Mouse (Mus musculus) spleen, postnatal 4 days (tissue): Measurements from ENCODE around the gene Gm49340.
"Not testable (repeated sequence)": the region's sequence is repeated elsewhere in the genome, so short reads cannot be mapped to it uniquely, and the experiment has no call there.

ENCODE experiments used
- DNase-seq, 2 experiments: peaks; one replicate each; pipeline ENCODE4 v3.0.0; 2022; ENCODE audit warnings: low spot score in 2 of 2

Gm49340 gene

GRCm38 (mm10) chr11:73329442-73329841 lies at the start of gene Gm49340, which contains the start of the genes Aspa and Spata22:
Gene Gm49340 (plus strand): TSS chr11:73329741.
Gene Aspa (minus strand): TSS chr11:73329596.
Gene Spata22 (plus strand): TSS chr11:73329741.
- DNase-seq: no peak

GRCm38 (mm10) chr11:73280710-73281109 lies 48.8 kb upstream of the Gm49340 start:
- no peak for DNase-seq

DNA sequence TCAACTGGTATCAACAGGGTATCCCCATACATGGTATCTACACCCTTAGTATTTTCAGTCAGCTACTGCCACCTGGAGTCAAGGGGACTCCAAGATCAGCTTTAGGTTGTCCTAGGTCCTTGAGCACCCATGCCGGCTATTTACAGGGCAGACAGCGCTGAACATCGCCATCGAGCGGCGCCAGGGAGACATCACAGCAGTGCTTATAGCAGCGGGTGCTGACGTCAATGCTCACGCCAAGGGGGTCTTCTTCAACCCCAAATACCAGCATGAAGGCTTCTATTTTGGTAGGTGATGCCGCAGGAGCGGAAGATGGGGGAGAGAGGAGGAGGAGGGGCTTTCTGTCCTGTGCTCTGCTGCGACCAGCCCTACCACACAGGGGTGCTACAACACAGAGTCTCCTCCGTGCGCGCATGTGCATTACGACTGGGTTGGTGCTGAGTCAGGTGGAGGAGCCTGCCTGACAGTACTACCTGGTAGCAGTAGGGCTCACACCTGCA lies 48.0 kb upstream of the Gm49340 start:
- no peak for DNase-seq

- no peak for DNase-seq
These were observed 46.2 kb upstream of the Gm49340 start for GRCm38 (mm10) chr11:73283369-73283768.

DNA sequence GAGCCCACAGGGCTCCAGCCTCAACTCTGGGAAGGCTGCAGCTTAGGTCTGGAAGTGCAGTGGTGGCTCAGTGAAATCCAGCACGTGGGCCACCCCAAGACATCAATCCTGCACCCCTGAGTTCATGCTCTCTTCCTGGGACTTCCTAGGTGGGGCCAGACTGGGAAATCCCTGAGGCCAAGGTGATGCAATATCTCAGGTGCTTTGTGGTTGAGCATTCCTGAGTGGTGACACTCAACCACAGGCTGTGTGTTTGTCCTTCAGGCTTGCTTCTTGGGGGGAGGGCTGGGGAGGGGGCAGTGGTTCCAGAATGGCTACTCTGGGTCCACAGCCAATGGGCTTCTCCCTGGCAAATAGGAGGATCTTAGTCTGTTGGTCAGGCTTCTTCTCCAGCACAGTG lies 45.6 kb upstream of the Gm49340 start:
- DNase-seq: no peak

- no peak for DNase-seq
These were observed 45.2 kb upstream of the Gm49340 start for GRCm38 (mm10) chr11:73284351-73284750.

DNA sequence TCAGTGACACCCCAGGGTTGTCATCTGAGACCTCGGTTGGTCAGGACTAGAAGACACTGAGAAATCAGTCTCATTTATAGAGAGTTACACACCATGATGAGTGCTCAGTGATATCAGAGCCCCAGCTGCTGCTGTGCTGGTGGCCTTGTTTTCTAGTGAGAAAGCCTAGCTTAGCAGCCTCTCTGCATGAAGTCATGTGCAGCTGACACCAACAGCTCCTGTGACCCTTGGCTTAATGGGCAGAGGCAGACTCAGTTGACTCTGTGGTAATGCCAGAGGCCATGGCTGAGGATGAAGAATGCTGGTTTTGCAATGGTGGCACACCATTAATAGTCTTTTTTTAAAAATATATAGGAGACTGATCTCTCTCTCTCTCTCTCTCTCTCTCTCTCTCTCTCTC lies 39.9 kb upstream of the Gm49340 start:
- DNase-seq: no peak

GRCm38 (mm10) chr11:73303123-73303522 lies 26.4 kb upstream of the Gm49340 start:
- DNase-seq: no peak

DNA sequence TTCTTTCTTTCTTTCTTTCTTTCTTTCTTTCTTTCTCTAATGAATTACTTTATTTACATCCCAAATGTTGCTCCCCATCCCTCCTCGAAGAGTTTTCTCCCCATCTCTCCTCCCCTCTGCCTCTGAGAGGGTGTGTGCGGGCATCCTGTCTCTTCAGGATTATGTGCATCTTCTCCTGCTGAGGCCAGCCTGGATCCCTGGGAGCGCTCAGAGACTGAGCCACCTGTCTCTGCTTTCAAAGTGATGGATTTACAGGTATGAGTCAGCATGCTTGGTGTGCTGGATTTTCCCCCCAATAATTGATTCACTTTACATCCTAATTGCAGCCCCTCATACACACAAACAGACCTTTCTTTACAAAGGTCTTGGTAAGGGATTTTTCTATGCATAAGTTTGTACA lies 13.6 kb upstream of the Gm49340 start:
- DNase-seq: no peak

DNA sequence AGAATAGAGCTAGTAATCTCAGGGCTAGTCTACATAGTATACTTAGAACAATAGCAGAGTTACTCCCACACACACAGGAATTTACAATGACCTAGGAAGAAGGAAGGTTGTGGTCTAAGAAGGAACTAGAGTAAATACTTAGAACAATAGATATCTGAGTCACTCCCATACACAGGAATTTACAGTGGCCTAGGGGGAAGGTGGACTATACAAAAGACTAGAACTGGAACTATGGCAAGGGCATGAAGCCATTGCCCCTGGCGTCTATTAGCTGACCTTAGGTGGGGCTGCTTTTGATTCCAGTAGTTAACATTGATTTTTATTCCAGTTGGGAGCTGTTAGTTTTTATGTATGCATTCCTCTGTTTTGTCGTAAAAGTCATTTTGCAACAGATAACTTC lies 11.0 kb upstream of the Gm49340 start:
- not testable (repeated sequence) for DNase-seq

DNA sequence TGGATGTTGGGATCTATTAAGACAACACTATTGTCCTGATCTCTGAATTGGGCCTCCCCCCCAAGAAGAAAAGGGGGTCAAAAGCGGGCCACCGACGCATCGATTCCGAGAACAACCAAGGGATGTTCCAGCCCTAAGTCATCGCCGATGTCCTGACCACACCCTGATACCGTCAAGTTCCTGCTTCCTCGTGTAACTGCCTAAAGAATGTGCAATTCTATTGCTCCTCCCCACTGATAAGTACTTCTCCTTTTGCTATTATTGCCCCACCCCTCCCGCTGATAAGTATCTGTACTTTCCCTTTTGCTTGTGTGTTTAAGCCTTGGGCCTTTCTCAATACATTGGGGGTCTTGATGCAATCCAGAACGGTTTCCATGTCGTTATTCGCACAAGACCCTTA lies 8.5 kb upstream of the Gm49340 start:
- DNase-seq: not testable (repeated sequence)

- DNase-seq: no peak
These were observed 5.4 kb upstream of the Gm49340 start for GRCm38 (mm10) chr11:73323906-73324830.

- DNase-seq: no peak
These were observed 3.1 kb upstream of the Gm49340 start for GRCm38 (mm10) chr11:73326485-73326886.

GRCm38 (mm10) chr11:73327361-73327760 lies 2.2 kb upstream of the Gm49340 start:
- DNase-seq: no peak

- DNase-seq: no peak
These were observed 3.8 kb downstream of the Gm49340 start for GRCm38 (mm10) chr11:73333357-73333756.

DNA sequence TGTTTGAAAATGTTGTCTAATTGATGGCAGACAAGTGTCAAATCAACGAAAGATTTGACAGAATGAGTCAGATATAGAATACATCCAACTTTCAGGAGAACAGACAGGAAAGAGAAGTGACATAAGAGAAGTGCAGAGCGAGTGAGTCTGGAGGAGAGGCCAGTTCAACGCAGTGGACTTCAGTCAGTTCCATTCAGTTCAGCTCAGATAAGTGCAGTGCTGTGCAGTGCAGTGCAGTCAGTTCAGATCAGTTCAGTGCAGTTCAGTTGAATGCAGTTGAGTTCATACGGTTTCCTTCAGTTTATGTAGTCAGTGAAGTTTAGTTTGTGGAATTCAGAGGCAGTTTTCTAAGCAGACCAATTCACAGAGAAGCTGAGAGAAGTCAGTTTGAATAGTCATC lies 7.4 kb downstream of the Gm49340 start:
- DNase-seq: no peak

- no peak for DNase-seq
These were observed 20.9 kb downstream of the Gm49340 start, which contains the start of gene Olfr20 for GRCm38 (mm10) chr11:73350483-73350882. Gene Olfr20 (plus strand): TSS chr11:73350783.

GRCm38 (mm10) chr11:73370946-73371345 lies 41.4 kb downstream of the Gm49340 start, which contains the start of gene Olfr376:
Gene Olfr376 (plus strand): TSS chr11:73371246.
- no peak for DNase-seq

DNA sequence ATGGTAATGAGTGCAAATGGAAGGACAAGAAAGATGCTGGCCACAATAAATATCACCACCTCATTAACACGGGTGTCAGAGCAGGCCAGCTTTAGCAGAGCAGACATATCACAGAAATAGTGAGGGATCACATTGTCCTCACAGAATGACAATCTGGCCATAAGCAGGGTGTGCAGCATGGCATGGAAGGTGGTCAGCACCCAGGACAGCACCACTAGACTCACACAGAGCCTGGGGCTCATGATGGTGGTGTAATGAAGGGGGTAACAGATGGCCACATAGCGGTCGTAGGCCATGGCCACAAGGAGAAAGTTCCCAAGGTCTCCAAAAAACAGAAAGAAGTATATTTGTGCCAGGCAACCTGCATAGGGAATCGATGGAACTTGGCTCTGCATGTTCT lies 65.8 kb downstream of the Gm49340 start:
- DNase-seq: no peak

GRCm38 (mm10) chr11:73399514-73399913 lies 70.0 kb downstream of the Gm49340 start, which contains the start of gene Olfr1:
Gene Olfr1 (minus strand): TSS chr11:73399614.
- no peak for DNase-seq
